Mouse (Mus musculus) CH12.LX (cell line): ENCODE data around the gene Rps6kb2. TPM values are rescaled to one million over a fixed set of nuclear protein-coding genes. Genes with fewer than 3 reads are reported as not detected.
"Not testable (repeated sequence)": the region's sequence is repeated elsewhere in the genome, so short reads cannot be mapped to it uniquely, and the experiment has no call there.

Experiments used
- DNase-seq: peaks from one replicate; pipeline ENCODE4 v3.0.0-alpha.2; 2013; ENCODE audit errors: extremely low read depth
- H3K27ac ChIP-seq: 2 replicates; pipeline ENCODE4 v1.5.1; 2012; ENCODE audit warnings: low read depth, mild to moderate bottlenecking, control low read depth, moderate library complexity; ENCODE audit not compliant: insufficient read depth
- H3K27me3 ChIP-seq: replicated peaks from 2 replicates; pipeline ENCODE3; 2012; ENCODE audit warnings: inconsistent platforms
- H3K36me3 ChIP-seq, 2 experiments: replicated peaks in 1 of 2; 2 replicates each; pipeline versions ENCODE3 to v1.6.1; 2012; ENCODE audit warnings: inconsistent platforms in 1 of 2, low read length in 1 of 2, mild to moderate bottlenecking in 1 of 2, mixed read lengths in 1 of 2, moderate library complexity in 1 of 2; ENCODE audit not compliant: control insufficient read depth in 1 of 2, insufficient read depth in 1 of 2
- H3K4me1 ChIP-seq, 2 experiments: 2 replicates each; pipeline ENCODE4 v1.6.1; 2012; ENCODE audit warnings: inconsistent platforms in 1 of 2, moderate library complexity in 1 of 2; ENCODE audit not compliant: insufficient read depth in 2 of 2, control insufficient read depth in 1 of 2
- H3K4me2 ChIP-seq: 2 replicates; pipeline ENCODE4 v1.6.1; 2012; ENCODE audit warnings: low read depth, mild to moderate bottlenecking, control low read depth; ENCODE audit not compliant: poor library complexity, insufficient read depth, severe bottlenecking
- H3K4me3 ChIP-seq, 3 experiments: fragments of 150-350 bp in 1 of 3; sonication (generic) in 1 of 3; replicated peaks in 1 of 3; 2 replicates each; pipeline versions ENCODE3 to v1.5.1; 2011 to 2012; ENCODE audit warnings: low read depth in 2 of 3, low read length in 2 of 3, mild to moderate bottlenecking in 2 of 3, moderate library complexity in 2 of 3, control low read depth in 1 of 3, improper control_type of control experiment in 1 of 3, inconsistent platforms in 1 of 3, mixed read lengths in 1 of 3; ENCODE audit not compliant: poor library complexity in 1 of 3
- H3K79me2 ChIP-seq: replicated peaks from 2 replicates; pipeline ENCODE4 v1.6.1; 2012; ENCODE audit warnings: mild to moderate bottlenecking, moderate library complexity; ENCODE audit not compliant: control insufficient read depth, poor library complexity, insufficient read depth, severe bottlenecking; ENCODE audit errors: extremely low read depth
- H3K9ac ChIP-seq: 2 replicates; pipeline ENCODE4 v1.6.1; 2012; ENCODE audit warnings: low read depth, mild to moderate bottlenecking, control low read depth, moderate library complexity; ENCODE audit not compliant: insufficient read depth
- H3K9me3 ChIP-seq: replicated peaks from 2 replicates; pipeline ENCODE3; 2012; ENCODE audit warnings: low read length, inconsistent platforms, mixed read lengths
- CTCF ChIP-seq, 2 experiments: IDR thresholded peaks in 1 of 2; conservative IDR thresholded peaks in 1 of 2; 2 replicates each; pipeline ENCODE4 v1.5.1; 2011 to 2012; ENCODE audit warnings: low read depth in 2 of 2, low read length in 2 of 2, improper control_type of control experiment in 1 of 2, inconsistent platforms in 1 of 2, mild to moderate bottlenecking in 1 of 2, moderate library complexity in 1 of 2
- EP300 ChIP-seq: IDR thresholded peaks from 2 replicates; pipeline ENCODE4 v1.6.1; 2011; ENCODE audit warnings: low read length, improper control_type of control experiment
- MAX ChIP-seq: IDR thresholded peaks from 2 replicates; pipeline ENCODE4 v1.6.1; 2011; ENCODE audit warnings: low read length, improper control_type of control experiment
- MYC ChIP-seq: IDR thresholded peaks from 2 replicates; pipeline ENCODE4 v1.6.1; 2011; ENCODE audit warnings: low read depth, mild to moderate bottlenecking, improper control_type of control experiment, low read length
- POLR2A ChIP-seq: IDR thresholded peaks from 2 replicates; pipeline ENCODE4 v1.6.1; 2011; ENCODE audit warnings: low read depth, mild to moderate bottlenecking, improper control_type of control experiment, low read length
- RAD21 ChIP-seq: IDR thresholded peaks from 2 replicates; pipeline ENCODE4 v1.6.1; 2011; ENCODE audit warnings: low read depth, mild to moderate bottlenecking, low read length, improper control_type of control experiment, moderate library complexity
- SIN3A ChIP-seq: IDR thresholded peaks from 2 replicates; pipeline ENCODE4 v1.6.1; 2012; ENCODE audit warnings: low read length, improper control_type of control experiment, inconsistent platforms
- SMC3 ChIP-seq: IDR thresholded peaks from 2 replicates; pipeline ENCODE4 v1.6.1; 2011; ENCODE audit warnings: low read depth, low read length, improper control_type of control experiment
- TBP ChIP-seq: conservative IDR thresholded peaks from 2 replicates; pipeline ENCODE4 v1.6.1; 2011; ENCODE audit warnings: low read depth, low read length, improper control_type of control experiment
- ZC3H11A ChIP-seq: IDR thresholded peaks from 2 replicates; pipeline ENCODE4 v1.6.1; 2012; ENCODE audit warnings: low read depth, mild to moderate bottlenecking, inconsistent platforms, low read length, improper control_type of control experiment
- ZNF384 ChIP-seq: IDR thresholded peaks from 2 replicates; pipeline ENCODE4 v1.6.1; 2012; ENCODE audit warnings: low read depth, low read length, improper control_type of control experiment, inconsistent platforms
- dilution Hi-C: fragments of 300-500 bp; cut with MboI; formaldehyde crosslinking; loops from 2 replicates; pipeline ENCODE4 v1.14.3; 2020; ENCODE audit warnings: low sequenced_read_pairs; ENCODE audit not compliant: extremely low pct_unique_long_range_greater_than_20kb, extremely low pct_ligation_motif_present
- in situ Hi-C: fragments of 300-500 bp; cut with MboI; formaldehyde crosslinking; loops from 3 replicates; pipeline ENCODE4 v1.14.3; 2019; ENCODE audit warnings: low sequenced_read_pairs, low pct_ligation_motif_present, low pct_unique_long_range_greater_than_20kb, mixed read lengths
- polyA plus RNA-seq: library from polyadenylated mRNA; unstranded; fragments of >175 nt; gene quantifications from 2 replicates; pipeline ENCODE4 v1.2.1, GENCODE M21; 2012; ENCODE audit warnings: low read depth; ENCODE audit not compliant: insufficient read length
- total RNA-seq, 2 experiments: library from RNA; depleted of rRNA; stranded (reverse); fragments of 300-350 nt in 1 of 2; fragments of >200 nt in 1 of 2; gene quantifications; 2 replicates each; pipeline ENCODE4 v1.2.3; 2012 to 2014

Gene Rps6kb2
- total and polyA plus RNA-seq, 3 experiments, result 9.7 to 26.6 (median 20.7) TPM

DNA sequence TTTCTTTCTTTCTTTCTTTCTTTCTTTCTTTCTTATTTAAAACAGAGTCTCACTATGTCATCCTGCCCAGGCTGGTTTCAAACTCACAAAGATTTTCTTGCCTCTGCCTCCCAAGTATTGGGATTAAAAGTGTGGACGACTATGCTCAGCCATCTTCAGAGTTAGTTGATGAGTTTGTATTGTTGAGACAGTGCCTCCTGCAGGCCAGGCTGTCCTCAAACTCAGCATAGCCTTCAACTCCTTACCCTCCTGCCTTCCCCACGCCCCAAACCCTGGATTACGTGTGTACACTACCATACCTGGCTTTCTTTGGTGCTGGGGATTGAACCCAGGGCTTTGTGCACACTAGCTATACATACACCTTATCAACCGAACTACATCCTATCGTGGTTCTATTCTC is 26.7 kb downstream of the Rps6kb2 start (continued):
- TF ChIP-seq ZC3H11A (no peak), MYC (no peak; the same call in 1 of the 2 replicates)
- TF ChIP-seq, all 38 proteins: peak for 4

DNA sequence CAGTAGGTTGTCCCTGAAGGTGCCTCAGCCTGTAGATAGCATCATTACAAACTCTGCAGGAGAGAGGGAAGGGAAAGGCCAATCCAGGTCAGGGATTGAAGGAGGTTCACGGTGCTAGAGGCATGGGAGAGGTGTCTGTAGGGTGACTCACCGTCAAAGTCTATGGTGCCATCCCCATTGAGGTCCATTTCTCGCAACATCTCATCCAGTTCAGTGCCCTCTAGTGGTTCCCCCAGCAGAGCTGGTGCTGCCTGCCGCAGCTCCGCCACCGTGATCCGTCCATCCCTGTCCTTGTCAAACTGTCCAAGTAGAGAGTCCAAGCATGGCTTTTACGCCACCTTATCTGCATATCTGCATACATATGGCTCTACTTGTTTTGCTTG is 27.2 kb downstream of the Rps6kb2 start:
- peak overlapping the region; percentile 99 for H3K27ac ChIP-seq
- not testable (repeated sequence) for H3K9me3 ChIP-seq
- TF ChIP-seq MYC (peak; percentile 12; the same call in 1 of the 2 replicates), MAX (0 out of 2 replicates have a peak, but pooled peaks have one; percentile 12), POLR2A (peak; percentile 55; the same call in 1 of the 2 replicates), RAD21 (peak; percentile 12), SMC3 (peak; percentile 46), TBP (peak; percentile 12; the same call in 1 of the 2 replicates), CTCF (conservative IDR thresholded peaks at IDR 0.05 in 1 of 2, IDR thresholded peaks at IDR 0.05 in 1 of 2; ENCODE audit: low read depth in 2 of 2, low read length in 2 of 2) (peak; percentile 60 to 64)
- TF ChIP-seq, all 38 proteins: peak for 7; not testable (repeated sequence) for 31
- peak; percentile 60 for DNase-seq
- peaks cover 36 to 91% of the 10 kb centered on the region in 2 experiments for H3K4me1 ChIP-seq
- H3K27me3 ChIP-seq, H3K79me2 ChIP-seq, dilution Hi-C loops, in situ Hi-C loops: not testable (repeated sequence)
- peak overlapping the region; percentile 37 to 54 (median 41) for H3K4me3 ChIP-seq
- peak overlapping the region; percentile 30 for H3K4me2 ChIP-seq
- peaks cover 21 to 59% of the 10 kb centered on the region in 2 experiments for H3K36me3 ChIP-seq
- H3K9ac ChIP-seq, result peak overlapping the region; percentile 82

DNA sequence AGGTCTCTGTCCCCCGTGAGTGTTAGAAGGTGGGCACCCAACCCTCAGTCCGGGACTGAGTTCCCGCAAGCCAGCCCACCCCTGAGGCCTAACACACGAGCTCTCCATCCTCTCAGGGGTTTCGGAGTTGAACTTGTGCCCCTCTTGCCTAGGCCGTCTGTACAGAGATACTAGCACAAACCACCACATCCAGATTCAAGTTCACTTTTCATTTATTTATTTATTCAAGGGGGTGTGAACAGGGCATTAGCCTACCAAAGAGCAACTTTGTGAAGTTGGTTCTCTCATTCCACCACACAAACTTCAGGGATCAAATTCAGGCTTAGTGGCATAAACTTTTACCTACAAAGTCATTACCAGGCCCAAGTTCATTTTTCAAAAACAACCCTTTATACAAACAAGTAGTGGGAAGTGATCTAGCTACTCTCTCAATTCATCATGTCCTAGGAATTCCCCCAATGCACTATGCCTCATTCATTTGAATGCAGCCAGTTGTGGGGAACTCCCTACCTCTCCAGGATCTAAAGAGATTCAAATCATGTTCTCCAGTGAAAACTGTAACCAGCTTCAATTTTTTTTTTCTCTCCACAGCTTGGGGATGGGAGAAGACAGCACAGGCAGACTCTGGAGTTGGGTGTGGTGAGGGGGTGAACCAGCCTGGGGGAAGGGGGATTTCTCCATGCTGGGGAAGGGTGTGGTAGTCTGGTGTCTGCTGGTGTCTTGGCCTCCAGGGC is 27.8 kb downstream of the Rps6kb2 start:
- Histone ChIP-seq H3K4me3 (peak overlapping the region; percentile 37 to 54 (median 41)), H3K36me3 (peaks cover 22 to 59% of the 10 kb centered on the region in 2 experiments), H3K9ac (peak overlapping the region; percentile 82), H3K27ac (peak overlapping the region; percentile 99), H3K4me2 (peak overlapping the region; percentile 30), H3K4me1 (peaks cover 36 to 90% of the 10 kb centered on the region in 2 experiments)
- TF ChIP-seq ZNF384 (peak; percentile 82), EP300 (peak; percentile 17)
- DNase-seq, result peak; percentile 38
- H3K79me2 ChIP-seq, H3K9me3 ChIP-seq, dilution Hi-C loops, H3K27me3 ChIP-seq, in situ Hi-C loops: not testable (repeated sequence)

DNA sequence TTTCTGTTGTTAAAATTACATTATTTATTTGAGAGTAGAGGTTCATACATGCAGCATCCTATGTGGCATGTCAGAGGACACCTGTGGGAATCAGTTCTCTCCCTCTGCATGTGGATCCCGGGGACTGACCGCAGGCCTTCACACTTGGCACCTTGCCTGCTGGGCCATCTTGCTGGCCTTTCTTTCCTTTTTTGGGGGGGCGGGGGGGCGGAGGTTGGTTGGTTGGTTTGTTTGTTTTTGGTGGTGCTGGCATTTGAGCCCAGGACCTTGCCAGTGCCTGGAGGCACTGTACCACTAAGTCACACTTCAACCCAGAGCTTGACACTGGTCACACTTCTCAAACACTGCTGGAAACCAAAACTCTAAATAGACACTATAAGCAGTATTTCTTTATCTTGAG is 28.8 kb downstream of the Rps6kb2 start:
- dilution Hi-C loops (no loop called here), in situ Hi-C loops (no loop called here)
- Histone ChIP-seq H3K27me3 (no peaks in the 10 kb centered on the region), H3K79me2 (peaks cover 3% of the 10 kb centered on the region; the same call in 1 of the 2 replicates), H3K36me3 (peaks cover 24 to 59% of the 10 kb centered on the region in 2 experiments), H3K9ac (peak overlapping the region; percentile 65), H3K4me1 (peaks cover 36 to 90% of the 10 kb centered on the region in 2 experiments), H3K4me3 (no peak overlapping the region), H3K27ac (peak overlapping the region; percentile 97), H3K4me2 (no peak overlapping the region), H3K9me3 (no peaks in the 10 kb centered on the region)
- no peak for DNase-seq
- TF ChIP-seq RAD21 (no peak), SIN3A (peak; percentile 9; the same call in 1 of the 2 replicates)
